Mouse (Mus musculus) right cerebral cortex, postnatal 10 days (tissue): ENCODE measurements around the gene Ccndbp1.
"Not testable (repeated sequence)": the region's sequence is repeated elsewhere in the genome, so short reads cannot be mapped to it uniquely, and the experiment has no call there.

Experiments
- DNase-seq, 2 experiments: peaks; one replicate each; pipeline ENCODE4 v3.0.0; 2021; ENCODE audit warnings: low spot score in 2 of 2

Gene Ccndbp1

DNA sequence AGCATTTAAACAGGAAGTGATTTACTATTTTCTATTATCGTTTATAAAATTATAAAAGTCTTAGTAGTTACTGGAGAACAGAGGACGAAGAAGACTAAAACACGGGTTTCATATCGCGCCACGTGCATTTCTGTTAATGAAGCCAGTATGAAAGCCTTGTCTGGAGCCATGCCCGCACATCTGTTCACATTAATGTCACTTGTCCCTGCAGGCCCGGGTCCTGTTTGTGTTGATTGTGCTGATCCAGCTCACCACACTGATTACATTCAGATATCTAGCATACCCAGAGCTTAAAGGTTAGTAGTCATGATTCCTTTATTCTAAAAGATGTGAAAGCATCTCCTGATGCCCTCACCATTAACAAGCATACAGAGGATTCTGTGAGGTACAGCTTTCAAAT is 9.3 kb upstream of the Ccndbp1 start:
- DNase-seq = no peak

DNA sequence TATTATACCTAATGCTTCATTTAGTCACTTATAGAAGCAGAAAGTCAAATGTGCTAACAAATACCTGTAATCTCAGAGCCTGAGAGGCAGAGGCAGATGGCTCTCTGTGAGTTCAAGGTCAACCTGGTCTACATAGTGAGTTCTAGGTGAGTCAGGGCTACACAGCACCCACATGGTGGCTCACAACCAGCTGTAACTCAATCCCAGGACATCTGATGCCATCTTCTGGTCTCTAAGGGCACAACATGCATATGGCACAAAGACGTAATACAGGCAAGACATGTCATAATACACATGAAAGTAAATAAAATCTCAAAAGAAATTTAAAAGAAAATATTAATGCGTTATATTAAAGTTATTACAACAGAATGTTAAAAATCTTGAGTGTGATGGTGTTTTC is 4.6 kb upstream of the Ccndbp1 start:
- DNase-seq = no peak

DNA sequence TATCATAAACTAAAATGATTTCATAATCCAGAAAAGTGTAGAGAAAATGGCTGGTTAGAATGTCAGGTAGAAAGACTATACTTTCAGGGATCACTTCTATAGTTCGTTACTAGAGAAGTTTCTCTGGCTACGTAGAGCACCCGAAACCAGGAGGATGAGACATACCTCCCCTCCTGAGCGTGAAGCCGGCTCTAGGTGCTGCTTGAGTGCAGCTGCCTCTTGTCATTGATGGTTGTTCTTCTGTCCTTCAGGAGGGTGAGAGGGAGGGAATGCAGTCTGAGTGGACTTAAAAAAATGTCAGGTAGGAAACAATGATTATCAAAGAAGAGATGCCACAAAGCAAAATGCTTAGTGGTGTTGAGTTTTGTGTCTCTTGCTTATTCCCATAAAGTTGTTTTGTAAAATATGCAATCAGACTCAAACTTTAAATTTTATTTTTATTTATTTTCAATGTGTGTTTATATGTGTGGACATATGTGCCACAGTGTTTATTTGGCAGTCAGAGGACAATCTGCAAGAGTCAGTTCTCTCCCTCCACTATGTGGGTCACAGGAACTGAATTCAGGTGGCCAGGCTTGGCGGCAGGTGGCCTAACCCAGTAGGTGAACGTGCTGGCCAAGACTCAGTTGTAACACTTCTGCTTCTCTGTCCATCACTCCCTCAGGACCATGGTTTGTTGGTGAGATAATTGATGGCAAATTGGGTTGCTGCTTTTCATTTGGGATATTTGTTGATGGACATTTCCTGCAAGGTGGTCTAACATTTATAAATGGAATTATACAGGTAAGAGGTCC is 4.0 kb upstream of the Ccndbp1 start:
- no peak for DNase-seq

DNA sequence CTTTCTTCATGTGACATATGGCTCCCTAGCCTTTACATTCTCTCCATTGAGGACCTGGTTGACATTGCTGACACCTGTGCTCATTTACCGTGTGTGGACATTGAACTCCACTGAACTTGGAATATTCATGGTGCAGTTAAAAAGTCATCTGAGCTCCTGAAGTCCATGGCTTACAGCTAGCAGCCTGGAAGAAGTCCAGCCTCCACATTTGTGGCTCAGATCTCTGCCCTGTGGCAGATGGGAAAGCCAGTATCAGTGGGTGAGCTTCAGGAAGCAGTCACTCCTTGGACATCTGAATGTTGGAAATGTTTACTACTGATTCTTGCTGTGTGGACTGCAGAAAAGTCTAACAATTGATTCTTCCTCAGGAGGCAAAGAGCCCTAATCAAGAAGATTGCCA is 1.2 kb upstream of the Ccndbp1 start:
- no peak for DNase-seq

DNA sequence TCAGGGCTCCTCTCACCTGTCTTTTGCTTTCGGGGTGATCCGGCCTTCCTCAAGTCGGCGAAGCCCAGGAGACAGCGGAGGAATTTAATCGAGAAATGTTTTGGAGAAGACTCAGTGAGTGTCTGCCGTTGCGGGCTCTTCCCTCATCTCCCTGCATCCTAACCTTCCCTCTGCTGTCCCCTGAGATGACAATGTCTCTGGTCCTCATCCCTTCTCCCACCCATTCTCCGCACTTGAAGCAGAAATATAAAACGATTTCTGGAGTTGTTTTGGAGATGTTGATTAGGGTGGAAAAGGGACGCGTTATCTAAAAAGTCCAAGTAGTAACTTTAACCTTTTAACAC is 433 bp downstream of the Ccndbp1 start:
- DNase-seq = no peak

DNA sequence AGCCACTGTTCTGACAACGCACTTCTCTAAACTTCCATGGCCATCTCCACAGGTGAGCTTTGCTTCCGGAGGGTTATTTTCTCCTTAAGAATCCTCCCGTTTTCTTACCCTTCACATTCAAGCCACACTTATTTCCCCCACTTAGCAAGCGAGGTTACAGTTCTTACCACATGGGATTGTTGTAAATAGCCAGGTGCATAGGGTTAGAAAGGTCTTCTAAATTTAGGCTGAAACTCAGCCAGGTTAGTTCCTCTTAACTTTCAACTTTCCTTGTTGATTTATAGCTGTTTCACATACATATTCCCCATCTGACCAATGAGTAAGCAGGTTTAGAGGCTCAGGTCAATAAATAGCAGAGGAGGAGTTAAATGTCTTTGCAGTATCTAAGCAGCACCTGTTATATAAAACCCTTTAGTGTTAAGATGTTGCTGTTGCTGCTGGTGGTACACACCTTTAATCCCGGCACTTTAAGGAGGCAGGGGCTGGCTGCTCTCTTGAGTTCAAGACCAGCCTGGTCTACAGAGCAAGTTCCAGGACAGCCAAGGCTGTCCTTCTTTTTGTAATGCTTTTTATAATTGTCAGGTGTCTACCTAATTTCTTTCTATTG is 971 bp downstream of the Ccndbp1 start:
- DNase-seq = no peak

DNA sequence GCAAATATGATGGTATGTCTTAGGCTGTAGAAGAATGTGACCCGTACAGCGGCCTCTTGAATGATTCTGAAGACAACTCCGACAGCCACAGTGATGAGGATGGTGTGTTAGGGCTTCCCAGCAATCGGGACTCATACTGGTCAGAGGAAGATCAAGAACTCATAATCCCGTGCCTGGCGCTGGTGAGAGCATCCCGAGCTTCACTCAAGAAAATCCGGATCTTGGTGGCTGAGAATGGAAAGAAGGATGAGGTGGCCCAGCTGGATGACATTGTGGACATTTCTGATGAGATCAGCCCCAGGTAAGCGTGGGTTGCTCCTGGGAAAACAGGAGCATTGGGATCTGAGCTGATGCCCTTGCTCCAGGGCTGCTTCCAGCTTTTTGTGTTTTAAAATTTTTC is 4.5 kb downstream of the Ccndbp1 start:
- no peak for DNase-seq

DNA sequence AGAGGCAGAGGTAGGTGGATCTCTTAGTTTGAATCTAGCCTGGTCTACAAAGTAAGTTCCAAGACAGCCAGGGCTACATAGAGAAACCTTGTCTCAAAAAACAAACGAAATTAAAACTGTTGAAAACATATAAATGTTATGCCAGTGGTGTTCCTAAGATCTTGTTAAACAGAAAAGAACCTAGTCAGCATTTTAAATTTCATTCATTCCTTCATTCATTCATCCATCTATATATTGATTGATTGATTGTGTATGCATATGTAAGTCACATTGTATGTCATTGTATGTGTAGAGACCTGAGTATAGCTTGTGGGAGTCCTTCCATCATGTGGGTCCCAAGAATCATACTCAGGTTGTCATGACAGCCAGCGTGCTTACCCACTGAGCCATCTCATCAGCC is 7.3 kb downstream of the Ccndbp1 start:
- no peak for DNase-seq

DNA sequence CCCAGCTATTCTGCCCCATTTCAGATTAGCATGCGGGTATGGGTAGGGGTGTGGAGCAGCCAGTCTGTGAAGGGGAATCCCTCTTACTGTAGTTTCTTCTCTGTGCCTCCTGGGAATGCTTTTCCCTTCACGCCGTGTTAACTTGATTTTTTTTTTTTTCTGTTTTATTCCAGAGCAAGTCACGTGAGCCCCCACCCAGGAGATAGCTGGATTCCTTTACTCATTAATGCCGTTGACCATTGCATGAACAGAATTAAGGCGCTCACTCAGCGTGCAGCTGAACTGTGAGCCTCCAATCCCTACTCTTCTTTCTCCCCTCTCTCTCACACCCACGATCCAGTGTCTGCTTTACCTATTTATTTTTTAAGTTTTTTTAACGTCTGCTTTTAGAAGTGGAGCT is 8.0 kb downstream of the Ccndbp1 start:
- DNase-seq = no peak

DNA sequence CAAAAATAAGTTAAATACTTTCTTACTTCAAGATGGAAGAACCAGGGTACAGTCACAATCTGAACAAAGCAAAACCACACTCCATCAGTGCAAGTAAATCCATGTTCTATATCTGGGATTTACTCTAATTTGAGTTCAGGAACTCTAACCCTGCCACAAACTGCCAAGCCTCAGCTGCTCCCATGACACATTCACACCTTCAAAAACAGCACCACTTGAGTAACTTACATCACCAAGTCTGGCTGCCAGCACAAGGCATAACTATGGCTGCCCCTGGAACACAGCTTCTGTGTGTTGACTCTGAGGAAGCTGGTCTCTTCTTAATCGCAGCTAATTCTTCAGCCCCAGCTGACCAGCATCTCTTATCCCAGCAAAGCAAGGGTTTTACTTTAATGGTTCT is 8.9 kb downstream of the Ccndbp1 start:
- no peak for DNase-seq

DNA sequence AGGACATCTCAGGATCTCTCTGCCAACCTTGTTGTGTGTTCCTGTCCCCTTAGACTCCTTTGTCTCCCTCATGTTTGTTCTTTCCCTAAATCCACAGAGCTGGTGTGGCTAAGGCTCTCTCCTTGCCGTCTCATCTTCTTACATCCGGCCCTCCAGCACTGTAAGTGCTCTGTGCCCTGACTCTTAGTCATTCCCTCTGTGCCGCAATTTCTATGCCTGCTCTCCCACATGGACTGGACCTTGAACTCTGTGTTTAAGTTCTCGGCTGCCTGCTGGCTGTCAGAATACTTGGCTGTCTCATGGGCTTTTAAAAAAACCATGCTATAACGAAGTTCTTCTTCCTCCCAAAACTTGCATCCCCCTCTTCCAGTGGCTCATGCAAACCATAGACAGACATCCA is 14.7 kb downstream of the Ccndbp1 start:
- no peak for DNase-seq

DNA sequence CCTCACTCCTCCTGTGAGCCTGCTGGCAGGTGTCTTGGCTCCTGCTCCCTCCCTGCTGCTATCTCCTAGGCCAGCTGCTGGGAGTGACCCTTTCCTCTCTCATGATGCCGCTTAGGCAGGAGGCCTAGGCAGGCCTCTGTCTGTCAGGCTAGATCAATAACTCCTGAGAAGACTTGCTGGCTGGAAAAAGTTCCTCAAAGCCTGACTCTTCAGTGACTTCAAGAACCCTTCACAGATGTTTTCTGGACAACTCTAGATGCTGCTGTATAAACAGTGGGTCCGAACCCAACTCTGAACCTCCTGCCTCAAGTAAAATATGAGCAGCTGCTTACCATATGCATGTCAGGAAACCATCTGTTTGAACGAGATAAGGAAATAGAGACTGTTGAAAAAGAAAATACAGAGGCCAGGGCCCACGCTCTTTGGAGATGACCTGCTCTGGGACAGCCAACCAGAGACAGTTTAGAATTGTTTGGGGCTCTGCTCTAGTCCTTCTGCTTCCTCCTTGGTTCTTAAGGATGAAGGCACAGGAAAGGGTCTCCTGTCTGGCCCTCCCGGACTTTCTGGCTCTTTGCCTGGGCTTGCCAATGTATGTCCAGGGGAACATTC is 28.6 kb downstream of the Ccndbp1 start, which contains the start of gene Epb42:
TSS of gene Epb42 (minus strand) at position 340 of the 609 bp plus-strand sequence.
- no peak for DNase-seq

DNA sequence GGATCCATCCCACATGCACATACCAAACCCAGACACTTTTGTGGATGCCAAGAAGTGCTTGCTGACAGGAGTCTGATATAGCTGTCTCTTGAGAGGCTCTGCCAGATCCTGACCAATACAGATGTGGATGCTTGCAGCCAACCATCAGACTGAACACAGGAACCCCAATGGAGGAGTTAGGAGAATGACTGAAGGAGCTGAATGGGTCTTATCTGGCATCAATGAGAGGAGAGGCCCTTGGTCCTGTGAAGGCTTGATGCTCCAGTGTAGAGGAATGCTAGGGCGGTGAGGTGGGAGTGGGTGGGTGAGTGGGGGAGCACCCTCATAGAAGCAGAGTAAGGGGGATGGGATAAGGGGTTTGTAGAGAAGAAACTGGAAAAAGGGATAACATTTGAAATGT is 30.6 kb downstream of the Ccndbp1 start:
- DNase-seq = not testable (repeated sequence)

DNA sequence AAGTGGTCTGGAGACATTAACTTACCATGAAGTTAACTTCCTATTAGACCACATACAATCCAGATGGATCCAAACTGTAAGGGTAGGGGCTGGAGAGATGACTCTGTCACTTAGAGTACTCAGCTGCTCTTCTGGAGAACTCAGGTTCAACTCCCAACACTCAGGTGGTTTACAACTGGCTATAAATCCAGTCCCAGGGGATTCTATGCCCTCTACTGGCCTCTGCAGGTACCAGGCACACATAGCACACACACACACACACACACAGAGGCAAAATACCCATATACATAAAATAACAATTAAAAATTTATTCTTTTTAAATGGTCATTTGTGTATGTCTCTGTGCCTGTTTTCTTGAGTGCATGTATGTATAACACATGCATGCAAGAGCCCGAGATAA is 31.2 kb downstream of the Ccndbp1 start:
- DNase-seq = no peak

DNA sequence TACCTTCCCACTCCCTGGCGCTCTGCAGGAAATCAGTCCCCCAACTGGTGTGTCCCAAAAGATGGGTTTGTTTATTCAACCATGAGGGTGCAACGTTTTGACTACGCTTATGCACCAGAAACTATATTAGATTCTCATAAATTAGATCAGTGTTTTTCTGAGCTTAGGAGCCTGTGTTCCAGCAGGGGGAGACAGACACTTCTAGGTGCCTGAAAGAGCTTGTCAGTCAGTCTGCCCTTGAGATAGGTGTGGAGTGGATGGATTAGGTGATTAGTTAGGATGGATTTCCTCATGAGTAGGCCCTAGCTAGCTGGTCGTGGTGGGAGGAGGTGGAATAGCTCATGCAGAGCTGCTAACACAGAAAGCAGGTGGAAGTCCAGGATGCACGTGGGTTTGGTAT is 32.9 kb downstream of the Ccndbp1 start:
- peak; percentile 31 to 54 for DNase-seq

DNA sequence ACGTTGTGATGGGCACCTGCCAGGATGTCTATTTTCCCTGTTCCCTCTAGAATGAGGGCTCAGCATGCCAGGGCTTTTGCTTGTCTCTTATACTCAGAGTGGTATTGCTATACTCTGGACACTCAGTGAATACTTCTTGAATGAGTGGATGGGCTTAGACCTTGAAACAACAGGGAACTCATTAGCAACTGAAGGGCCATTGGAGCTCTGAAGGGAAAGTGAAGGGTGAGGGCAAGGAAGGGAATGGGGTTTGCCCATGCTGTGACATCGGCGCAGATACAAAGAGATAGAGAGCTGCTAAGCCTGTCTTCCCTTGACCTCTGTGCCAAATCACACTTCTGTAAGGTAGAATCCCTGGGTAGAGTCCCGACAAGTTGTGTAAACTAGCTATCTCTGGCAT is 37.5 kb downstream of the Ccndbp1 start:
- no peak for DNase-seq

DNA sequence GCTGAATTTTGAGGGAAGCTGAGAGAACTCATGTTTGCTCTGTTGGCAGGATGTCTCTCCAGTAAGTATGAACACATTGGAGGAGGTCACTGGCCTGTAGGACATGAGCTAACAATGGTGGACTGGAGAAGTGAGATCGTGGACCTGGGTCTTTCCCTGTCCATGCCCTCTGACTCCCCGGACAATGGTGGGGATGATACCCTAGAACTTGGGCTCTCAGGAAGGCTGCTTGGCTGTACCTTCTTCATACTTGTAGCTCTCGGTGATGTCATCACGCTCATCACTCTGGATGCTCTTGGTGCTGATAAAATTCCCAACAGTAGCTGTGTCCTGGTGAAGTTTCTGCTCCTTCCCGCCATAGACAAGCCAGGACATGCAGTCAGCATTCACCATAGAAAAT is 44.0 kb downstream of the Ccndbp1 start:
- DNase-seq = no peak

DNA sequence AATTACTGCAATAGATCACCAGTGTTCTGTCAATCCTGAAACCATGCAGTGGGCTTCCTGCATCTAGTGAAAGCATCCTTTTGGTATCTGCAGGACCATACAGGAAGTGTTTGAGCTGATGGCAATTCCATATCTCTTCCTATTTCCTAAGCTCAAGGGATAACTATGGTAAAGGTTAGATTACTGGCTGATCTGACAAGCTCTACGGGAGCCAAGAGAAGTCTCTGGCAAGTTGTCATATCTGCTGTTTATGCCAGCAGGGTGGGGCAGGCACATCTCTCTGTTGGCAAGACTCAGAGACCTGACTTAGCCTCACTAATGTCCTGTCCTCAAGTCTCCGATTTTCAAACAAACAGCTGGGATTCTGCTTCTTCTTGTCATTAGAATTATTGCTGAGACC is 45.9 kb downstream of the Ccndbp1 start:
- no peak for DNase-seq

DNA sequence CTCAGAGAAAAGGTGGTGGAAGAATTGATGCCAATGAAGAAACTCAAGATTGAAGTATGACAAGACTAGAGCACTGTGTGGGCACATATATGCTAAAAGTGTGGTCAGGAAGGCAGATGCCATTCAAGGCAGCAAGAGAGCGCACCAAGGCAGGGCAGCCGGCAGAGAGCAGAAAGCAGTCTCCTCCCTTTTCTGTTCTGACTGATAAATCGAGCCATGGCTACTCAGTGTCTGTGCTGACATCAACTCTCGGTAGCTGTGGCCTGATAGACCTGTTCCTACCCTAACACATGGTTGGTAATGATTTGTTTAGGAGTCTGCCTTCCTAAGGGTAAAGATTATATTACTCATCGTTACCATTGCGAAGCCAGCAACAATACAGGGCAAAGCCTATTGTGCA is 47.7 kb downstream of the Ccndbp1 start:
- no peak for DNase-seq

DNA sequence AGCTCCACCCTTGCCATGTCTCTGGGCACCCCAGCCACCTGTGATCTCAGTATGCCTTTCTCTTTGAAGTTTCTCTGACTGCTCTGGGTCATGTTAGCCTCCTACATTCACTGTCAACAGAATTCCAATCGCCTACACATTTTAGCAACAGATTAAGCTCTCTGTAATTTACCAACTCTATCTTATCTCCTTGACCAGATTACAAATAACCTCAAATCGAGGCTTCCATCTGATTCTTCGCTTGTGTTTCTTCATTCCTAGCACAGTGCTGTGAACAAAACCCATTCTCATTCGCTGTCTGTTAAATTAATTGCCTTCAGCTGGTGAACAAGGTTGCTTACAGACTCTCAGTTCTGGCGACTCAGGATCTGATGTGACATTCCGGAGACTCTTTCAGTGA is 49.8 kb downstream of the Ccndbp1 start:
- no peak for DNase-seq

DNA sequence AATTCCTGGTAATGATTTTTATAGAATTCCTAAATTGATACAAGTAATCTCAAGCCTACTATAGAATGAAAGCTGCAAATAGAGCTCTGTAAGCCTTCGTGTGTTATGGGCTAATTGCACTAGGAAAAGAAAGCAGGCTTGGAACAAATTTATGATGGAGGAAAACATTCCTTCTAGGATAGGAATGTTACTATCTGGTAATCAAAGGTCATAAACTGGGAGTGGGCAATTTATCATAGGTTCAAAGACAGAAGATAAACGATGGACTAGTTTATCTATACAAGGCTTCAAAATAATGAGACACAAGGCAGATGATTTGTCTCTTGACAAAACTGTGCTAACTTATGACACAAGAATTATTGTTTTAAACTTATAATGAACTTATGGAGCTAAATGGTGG is 53.1 kb downstream of the Ccndbp1 start:
- no peak for DNase-seq
